Mouse (Mus musculus) skeletal muscle tissue, adult 2 months (tissue): ENCODE results near the gene Ankrd23.
"Not testable (repeated sequence)": the region's sequence is repeated elsewhere in the genome, so short reads cannot be mapped to it uniquely, and the experiment has no call there.

Experiments
- DNase-seq: peaks from one replicate; pipeline ENCODE4 v3.0.0-alpha.2; 2012; ENCODE audit warnings: low read depth, low spot score

Ankrd23 gene

DNA sequence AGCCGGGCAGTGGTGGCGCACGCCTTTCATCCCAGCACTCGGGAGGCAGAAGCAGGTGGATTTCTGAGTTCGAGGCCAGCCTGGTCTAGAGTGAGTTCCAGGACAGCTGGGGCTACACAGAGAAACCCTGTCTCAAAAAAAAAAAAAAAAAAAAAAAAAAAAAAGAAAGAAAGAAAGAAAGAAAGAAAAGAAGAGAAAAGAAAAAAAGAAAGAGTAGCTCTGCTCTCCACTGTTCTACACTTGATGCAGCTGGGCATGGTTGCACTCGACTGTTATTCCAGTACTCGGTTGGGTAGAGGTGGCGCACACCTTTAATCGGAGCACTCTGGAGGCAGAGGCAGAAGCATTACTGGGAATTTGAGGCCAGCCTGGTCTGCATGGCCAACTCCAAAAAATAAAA is at the start of gene Ankrd23:
Ankrd23 (minus strand) TSS at position 101 of the 400 bp plus-strand sequence.
- DNase-seq: not testable (repeated sequence)

DNA sequence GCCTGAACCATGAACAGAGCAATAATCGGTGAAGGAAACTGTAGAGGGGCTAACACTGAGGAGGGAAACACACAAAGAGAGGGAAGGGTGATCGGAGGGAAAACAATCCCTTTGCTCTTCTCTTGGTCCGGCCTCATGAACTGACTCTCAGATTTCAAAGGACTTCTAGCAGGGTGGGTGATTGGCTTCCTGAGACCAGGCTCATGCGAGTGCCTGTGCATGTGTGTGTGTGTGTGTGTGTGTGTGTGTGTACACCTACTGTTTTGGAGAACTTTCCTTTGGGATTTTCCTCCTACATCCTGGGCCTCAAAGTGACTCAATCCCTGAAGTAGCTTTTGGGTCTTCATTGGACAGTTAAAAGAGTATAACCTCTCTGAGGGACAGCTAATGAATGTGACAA is 49.6 kb upstream of the Ankrd23 start:
- DNase-seq: no peak

DNA sequence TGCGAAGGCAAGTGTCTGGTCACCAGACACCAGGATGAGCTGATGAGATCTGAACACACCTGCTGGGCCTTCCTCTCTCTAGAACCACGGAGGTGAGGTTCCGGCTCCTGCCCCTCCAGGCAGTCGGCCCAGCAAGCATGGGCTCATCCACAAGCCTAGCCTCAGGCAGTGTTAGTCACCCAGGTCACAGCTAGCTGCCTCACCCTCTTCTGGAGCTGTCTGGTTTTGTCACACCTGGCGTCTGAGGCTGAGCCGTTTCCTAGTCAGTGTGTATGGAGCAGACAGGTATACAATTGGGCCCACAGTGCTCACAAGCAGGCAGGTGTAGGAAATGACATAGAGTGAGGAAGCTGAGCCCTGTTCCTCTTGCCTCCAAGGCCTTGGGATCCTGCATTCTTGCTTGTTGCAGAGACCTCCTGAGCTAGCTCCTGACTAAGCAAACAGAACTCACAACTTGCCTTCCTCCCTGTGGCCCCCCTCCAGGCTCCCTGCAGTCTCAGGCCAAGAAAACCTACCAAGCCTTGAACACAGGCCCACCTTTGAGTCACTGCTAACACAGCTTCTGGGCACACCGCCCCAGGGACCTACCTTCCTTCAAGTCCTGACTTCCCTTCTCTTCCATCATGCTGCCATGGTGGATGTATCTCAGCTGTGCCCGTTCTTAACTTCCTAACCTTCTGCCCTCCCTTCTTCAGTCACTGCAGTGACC is 46.9 kb upstream of the Ankrd23 start:
- no peak for DNase-seq

DNA sequence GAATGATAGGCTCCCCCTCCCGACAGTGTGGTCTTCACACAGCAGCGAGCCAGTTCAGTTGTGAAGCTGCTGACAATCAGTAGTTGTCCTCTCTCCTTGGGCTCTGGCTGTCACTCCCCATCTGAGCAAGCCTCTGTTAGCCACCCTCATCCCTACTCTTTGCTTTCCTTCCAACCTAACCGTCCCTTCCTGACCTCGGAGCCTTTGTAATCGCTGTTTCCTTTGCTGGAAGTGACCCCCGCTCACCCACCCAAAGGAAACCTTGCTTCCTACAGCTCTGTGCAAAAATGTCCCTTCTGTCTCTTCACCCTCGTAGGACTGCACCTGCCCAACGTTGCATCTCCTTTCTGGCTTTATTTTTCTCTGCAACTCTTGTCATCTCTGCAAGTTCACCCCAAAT is 45.5 kb upstream of the Ankrd23 start:
- DNase-seq: no peak

DNA sequence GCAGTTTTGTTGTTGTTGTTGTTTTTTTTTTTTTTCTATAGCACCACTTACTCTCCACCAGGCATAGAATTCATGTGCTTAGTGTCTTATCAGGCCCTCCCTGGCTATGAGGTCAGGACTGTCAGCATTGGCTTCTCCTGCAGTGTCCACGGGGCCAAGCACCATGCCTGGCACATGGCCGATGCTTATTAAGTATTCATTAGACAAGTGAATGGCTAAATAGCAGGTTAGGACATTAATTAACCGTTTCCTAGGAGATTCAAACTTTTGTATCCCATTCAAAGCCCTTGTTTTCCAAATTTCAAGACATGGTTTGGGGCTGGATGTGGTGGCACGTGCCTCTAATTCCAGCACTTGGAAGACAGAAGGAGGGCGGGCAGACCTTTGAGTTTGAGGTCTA is 44.6 kb upstream of the Ankrd23 start:
- DNase-seq: no peak

DNA sequence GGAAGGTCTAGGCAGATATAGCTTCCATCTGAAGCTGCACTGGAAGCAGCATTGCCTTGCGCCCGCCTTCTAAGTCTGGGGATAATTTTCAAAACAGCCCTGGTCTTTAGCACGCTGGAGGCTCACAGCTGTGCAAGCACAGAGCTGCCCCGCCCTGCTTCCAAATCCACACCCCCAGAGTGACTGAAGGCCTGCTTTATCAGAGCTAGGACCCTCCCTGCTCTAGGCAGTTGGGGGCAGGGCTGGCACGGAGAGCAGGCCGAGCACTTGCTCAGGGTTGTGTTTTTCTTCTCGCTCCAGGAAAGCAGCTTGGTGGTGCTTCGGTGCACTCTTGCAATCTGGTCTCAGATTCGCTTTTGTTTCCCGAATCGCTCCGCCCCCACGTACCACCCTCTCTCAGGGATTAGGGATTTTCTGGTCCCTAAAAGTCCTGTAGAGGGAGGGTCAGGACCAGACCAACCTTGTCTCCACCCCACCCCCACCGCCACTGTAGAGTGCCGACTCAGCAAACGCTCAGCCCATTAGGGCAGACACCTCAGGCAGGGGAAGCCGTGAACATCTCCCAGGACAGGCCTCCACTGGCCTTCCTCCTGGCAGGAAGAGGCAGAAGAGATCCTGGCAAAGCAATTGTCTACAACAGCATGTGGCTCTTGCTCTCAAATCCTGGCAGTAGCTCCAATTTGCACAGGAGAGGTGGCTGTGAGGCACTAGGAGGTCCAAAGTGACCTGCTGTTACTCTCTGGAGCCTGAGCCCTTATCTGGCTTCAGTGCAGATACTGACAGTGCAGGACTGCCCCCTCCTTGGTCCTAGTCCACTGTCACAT is 43.9 kb upstream of the Ankrd23 start:
- DNase-seq: no peak

DNA sequence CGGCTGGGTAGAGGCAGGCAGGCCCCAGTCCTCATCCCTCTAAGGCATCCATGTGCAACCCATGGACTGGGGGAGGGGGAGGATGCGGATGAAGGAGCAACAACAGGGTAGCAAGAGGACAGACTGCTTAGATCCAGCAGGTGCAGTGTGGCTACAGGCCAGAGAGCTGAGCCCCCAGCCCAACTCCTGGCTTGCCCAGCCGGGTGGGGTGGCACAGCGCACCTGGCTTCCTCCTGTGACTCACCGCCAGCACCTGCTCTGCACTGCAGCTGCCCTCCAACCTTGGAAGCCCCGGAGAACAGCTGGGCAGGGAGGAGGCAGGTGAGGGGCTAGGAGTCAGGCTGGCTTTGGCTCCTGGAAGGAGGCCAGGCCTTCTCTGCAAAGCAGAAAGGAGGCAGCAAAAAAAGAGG is 43.3 kb upstream of the Ankrd23 start:
- DNase-seq: no peak

DNA sequence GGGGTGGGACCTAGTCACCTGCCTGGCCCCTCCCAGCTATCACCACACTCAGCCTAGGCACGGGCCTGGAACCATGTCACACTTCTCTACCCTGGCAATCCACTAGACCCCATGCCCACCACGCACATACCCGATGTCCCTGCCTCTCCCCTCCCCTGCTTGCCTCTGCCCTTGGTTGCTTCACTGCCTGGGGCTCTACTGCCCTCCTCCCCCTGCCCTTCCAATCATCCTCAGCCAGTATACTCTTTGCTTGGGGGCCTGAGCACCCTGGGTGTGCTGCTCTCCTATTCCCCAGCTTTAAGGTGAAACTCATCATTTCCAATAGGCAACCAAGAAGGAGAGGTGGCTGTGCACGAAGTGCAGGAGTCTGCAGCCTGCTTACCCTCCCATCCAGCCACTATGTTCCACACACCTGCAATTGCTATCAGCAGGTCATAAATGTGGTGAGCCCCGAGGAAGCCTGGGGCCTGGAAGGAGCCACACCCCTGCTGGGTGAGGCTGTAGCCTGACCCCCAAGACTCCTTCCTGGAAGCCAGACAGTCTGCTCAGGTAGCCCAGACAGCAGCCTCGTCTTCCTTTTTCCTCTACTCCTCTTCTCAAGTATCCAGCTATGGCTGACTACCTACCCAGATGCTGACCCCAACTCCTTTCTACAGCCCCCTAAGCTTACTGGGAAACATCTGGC is 40.5 kb upstream of the Ankrd23 start:
- DNase-seq: no peak

DNA sequence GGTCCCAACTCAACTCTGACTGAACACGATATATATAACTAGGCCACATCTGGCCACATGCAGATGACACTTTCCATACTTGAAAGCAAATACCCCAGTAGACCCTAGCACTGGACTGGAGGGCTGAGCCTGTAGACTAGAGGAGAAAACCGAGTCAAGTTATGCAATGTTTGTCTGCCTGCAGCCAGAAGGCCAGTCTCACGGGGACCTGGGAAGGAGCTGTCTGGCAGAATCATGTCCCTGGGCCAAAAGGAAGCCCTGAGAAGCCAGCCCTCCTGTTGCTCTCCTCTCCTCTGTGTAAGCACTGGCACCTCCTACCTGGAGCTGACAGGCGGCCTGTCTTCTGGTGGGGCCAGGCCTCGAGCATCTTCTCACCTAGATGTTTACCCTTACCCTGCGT is 38.7 kb upstream of the Ankrd23 start:
- no peak for DNase-seq

DNA sequence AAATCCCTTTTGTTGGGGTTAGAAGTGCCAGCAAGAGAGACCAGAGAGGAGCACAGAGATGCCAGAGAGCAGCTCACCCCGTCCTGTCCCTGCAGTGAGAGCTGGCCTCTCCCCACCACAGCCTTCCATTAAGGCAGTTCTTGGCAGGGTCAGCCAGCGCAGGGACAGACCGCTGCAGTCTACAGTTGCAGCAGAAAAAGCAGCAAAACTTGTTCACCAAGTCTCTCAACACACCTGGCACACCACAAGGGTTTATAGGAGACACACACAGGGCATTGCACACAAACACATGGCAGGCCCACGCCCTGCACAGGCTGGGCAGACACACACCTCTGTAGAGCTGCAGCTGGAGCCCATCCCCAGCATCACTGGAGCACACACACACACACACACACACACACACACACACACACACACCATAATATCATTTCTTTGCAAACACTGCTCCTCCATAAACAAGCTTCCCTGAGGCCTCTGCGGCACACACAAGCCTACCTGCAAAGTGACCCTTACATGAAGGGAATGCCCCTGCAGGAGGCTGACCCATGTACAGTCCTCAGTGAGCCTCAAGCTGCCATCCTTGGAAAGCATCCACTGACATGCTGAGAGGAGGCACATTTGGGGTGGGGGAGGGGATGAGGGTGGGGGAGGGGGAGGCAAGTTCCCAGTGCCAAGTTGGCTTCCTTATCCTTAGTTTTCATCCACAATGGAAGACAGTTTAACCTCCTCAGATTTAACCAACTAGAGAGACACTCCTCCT is 37.7 kb upstream of the Ankrd23 start:
- no peak for DNase-seq

DNA sequence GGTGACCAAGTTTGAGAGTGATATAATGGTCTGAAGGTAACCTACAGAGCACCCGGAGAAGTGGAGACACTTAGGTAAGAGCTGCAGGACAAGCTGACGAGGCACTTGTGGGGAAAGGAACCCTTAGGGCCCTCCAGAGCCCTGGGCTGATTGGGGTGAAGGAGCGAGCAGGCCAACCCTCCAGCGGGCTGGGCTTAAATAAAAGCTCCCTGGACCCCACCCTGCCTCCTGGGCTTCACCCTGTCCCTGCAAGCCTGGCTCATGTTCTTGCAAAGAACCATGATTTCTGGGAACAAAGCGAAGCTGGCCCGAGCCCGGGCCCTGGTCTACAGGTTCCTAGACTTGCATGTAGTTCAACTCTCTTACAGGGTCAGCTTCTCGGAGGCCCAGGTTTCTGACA is 36.8 kb upstream of the Ankrd23 start:
- DNase-seq: no peak

DNA sequence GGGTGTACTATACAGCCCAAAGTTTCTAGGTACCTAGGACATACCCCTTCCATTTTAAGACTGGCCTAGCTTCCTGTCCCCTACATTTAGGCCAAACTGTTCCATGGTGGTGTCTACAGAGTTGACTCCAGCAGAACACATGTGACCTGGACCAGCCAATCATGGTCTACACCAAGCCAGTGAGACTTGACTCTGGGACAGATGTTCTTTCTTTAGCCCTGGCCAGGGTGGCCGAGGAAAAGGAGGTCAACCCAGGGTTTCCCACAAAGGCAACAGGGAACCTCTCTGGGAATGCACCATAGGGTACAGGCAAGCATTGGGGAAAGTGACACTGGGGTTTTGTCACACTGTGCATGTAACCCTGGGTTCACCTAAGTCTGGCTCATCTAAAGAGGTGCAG is 36.0 kb upstream of the Ankrd23 start:
- DNase-seq: peak; percentile 85

DNA sequence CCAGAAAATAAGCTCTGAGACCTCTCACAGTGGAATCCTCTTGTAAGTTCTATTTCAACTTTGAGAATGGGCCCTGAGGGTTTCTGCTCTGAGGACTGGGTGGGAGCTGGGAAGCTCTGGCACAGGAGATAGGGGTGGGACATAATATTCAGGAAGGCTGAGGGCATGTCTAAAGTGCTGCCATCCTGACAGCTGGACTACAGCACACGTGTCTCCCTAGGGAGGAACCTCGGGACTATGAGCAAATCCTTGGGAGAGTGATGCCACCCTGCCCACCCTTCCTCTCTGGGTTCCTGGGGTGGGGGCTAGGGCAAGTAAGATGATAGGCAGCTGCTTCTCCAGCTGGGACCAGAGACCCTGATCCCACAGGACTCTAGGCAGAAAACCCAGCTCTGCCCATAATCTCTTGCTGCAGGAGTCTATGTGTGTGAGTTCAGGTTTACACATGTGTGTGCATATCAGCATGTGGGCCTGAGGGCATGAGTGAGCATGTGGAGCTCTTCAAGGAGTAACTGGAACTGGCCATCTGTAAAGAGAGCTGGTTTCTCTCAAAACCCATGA is 35.5 kb upstream of the Ankrd23 start:
- no peak for DNase-seq

DNA sequence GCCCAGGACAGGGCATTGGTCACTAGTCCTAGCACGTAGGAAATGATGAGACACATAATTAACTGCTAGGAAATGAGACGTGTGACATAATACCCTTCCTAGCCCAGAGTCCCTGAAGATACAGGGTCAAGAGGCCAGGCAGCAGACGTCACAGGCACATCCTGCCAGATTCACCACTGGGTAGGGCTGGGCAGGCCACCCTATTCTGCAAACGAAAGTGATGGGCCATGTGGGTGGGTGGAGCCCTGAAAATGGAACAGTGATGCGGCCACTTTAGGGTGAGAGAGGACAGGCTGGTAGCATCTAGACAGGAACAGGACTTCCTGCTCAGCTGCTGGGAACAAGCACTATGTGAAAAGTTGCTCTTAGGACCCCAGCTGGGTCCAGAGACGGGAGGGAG is 34.9 kb upstream of the Ankrd23 start:
- peak; percentile 78 for DNase-seq

DNA sequence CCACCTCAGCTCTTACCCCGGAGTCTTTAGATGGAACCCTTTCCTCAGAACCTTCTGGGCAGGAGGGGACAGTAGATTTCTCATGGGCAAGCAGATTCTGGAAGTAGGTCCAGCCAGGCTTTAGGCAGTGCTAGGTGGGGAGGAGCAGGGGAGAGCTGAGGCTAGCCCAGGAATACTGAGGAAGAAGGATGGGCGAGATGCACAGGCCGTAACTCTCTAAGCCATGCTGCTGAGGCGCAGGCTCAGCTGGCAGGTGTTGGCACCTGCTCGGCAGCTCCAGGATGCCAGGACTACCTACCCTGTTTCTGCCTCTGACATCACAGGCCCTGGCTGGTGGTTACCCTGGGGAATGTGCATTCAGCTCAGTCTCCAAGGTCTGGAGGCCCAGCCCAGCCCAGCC is 33.6 kb upstream of the Ankrd23 start:
- no peak for DNase-seq

DNA sequence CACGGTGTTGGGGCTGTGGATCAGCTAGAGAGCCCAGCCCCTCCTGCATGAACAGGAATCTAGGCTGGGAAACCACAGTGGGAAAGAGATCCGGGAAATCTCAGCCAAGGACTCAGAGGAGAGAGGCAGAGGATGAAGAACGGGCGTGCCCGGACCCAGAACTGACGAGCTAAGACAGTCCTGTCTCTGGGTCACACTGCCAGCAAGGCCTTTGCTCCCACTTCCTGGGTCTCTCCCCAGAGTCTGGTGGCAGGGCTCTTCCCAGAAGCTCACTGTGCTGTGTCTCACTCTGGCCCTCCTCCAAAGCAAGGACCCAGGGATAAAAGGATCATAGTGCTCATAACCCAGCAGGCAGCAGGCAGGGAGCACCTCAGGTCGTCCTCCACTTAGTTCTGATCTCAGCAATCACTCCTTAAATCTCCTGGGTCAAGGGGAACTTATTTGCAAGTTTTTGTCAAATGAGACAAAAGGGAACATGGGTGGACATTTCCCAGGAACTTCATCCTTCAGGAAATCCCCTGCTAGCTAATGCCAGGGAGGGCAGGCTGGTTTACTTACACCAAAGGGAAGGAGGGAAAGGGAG is 33.1 kb upstream of the Ankrd23 start:
- DNase-seq: no peak

DNA sequence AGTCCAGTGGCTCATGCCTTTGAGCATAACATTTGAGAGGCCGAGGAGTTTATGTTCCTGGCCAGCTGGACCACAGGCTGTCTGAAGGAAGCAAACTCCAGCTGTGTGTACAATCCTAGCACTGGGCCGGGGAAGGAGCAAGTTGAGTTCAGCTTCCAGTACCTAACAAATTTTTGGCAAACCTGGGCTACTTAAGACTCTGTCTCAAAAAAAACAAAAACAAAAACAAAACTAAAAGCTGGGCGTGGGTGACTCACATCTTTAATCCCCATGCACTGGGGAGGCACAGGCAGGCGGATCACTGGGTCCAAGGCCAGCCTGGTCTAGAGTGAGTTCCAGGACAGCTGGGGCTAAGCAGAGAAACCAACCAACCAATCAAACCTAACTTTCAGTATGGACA is 32.1 kb upstream of the Ankrd23 start:
- no peak for DNase-seq

DNA sequence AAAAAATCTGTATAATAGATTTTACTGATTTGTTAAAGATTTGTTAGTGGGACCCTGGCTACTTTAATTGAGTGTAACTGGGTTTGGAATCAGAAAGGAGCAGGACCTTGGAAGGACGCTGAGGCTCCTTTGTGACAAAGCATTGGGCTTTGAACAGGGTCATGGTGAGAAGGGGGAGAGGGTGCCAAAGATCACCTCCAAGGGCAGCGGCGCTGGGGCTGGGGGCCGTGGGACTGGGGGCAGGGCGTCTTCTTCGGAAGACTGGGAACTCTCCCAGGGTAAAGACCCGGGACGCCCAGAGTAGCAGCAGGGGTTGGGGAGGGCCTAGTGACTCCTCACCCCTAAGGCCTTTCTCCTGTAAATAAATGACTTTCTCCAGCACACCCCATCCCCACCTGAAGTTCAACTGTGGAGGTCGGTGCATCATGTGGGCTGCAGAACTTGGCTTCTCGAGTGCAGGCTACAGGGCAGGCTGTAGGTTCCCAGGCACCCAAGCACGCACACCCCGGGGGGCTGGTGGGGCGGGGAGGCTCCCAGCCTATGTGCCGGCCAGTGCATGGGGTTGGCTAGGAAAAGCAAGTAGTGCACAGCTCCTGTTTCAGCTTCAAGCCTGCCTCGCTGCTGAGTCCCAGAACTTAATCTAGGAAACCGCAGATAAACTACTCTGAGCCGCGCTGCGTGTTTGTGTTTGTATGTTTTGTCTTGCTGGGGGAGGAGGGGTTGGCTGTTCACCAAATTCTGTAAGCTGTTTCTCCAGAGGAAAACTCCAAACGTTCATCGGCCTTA is 31.3 kb upstream of the Ankrd23 start:
- DNase-seq: no peak

DNA sequence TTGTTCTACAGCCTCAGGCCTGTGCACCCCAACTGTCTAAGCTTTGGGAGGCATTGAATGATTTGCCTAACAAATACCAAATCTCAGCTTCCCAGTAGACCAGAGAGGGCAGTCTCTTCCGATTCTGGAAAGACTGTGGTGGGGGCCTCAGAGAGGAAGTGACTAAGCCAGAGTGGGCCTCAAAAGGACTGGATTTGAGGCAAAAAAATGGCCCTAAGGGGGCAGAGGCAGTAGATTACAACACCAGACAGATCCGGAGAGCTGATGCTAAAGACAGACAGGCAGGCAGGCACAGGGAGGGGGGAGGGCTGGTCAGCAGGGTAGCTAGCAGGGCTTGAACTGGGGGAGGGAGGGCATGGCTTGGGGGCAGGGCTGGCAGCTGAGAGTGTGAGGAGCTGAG is 29.7 kb upstream of the Ankrd23 start:
- no peak for DNase-seq

DNA sequence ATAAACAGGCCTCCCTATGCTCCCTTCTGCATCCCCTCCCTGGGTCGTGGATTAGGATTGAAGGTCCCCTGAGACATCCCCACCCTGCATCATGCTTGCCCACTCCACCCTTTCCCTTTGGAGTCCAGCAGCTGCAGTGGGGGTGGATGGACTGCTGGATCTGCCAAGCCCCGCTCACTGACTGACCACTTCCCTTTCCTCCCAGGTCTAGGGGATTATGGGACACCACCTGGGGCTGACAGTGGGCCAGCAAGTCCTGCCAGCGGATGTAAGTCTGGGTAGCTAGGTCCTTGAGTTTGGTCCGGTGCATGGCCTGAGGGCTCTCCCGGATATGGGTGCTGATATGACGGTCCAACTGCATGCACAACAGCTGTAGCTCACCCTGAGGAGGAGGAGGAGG is 27.4 kb upstream of the Ankrd23 start:
- no peak for DNase-seq
